Mouse (Mus musculus) heart, postnatal 10 days (tissue): ENCODE results near the gene Rasgrf2. TPM values are rescaled to one million over a fixed set of nuclear protein-coding genes. Genes with fewer than 3 reads are reported as not detected.
A peak's percentile ranks its signal among the peaks of the same experiment; 100 is the strongest.

Experiments used
- DNase-seq, 2 experiments: peaks; one replicate each; pipeline ENCODE4 v3.0.0; 2021
- intact Hi-C: fragments of 180-260 bp; cut with DNase I; formaldehyde crosslinking; loops from one replicate; pipeline ENCODE4 v1.15.1; 2025
- total RNA-seq, 2 experiments: library from RNA; stranded (reverse); gene quantifications; 2 replicates each; pipeline ENCODE4 v1.2.3; 2021

Gene Rasgrf2
- total RNA-seq, 2 experiments from 2014 or later = 2.5 to 2.6 TPM

GRCm38 (mm10) chr13:91893132-91893531 lies 238.3 kb downstream of the Rasgrf2 start:
- DNase-seq = peak; percentile 24 to 39
- intact Hi-C loops = no loop called here

GRCm38 (mm10) chr13:91890031-91890619 lies 241.3 kb downstream of the Rasgrf2 start:
- intact Hi-C loops = no loop called here
- DNase-seq = no peak

- DNase-seq = no peak
- intact Hi-C loops = no loop called here
These were observed 246.6 kb downstream of the Rasgrf2 start for GRCm38 (mm10) chr13:91884714-91885386.

- peak; percentile 38 to 70 for DNase-seq
- intact Hi-C loops = no loop called here
These were observed 249.5 kb downstream of the Rasgrf2 start for GRCm38 (mm10) chr13:91881837-91882480.

GRCm38 (mm10) chr13:91880256-91880655 lies 251.2 kb downstream of the Rasgrf2 start:
- no peak for DNase-seq
- intact Hi-C loops = no loop called here

- intact Hi-C loops = no loop called here
- peak; percentile 16 to 22 for DNase-seq
These were observed 253.5 kb downstream of the Rasgrf2 start for GRCm38 (mm10) chr13:91877996-91878395.

- intact Hi-C loops = no loop called here
- peak; percentile 65 to 77 for DNase-seq
These were observed 254.1 kb downstream of the Rasgrf2 start for GRCm38 (mm10) chr13:91877350-91877749.

GRCm38 (mm10) chr13:91876741-91877349 lies 254.6 kb downstream of the Rasgrf2 start, which contains the start of gene Ckmt2:
TSS of gene Ckmt2 (minus strand) at chr13:91876885.
- intact Hi-C loops = no loop called here
- DNase-seq = peak; percentile 80 to 83

GRCm38 (mm10) chr13:91875581-91875980 lies 255.9 kb downstream of the Rasgrf2 start:
- peak; percentile 38 to 46 for DNase-seq
- intact Hi-C loops = no loop called here

GRCm38 (mm10) chr13:91874565-91874964 lies 256.9 kb downstream of the Rasgrf2 start:
- DNase-seq = peak in 1 of 2 experiments; percentile 48
- intact Hi-C loops = no loop called here

- DNase-seq = peak; percentile 65 to 68
- intact Hi-C loops = no loop called here
These were observed 257.6 kb downstream of the Rasgrf2 start for GRCm38 (mm10) chr13:91873734-91874329.

- intact Hi-C loops = no loop called here
- no peak for DNase-seq
These were observed 262.9 kb downstream of the Rasgrf2 start for GRCm38 (mm10) chr13:91868577-91868976.

GRCm38 (mm10) chr13:91858835-91859234 lies 272.6 kb downstream of the Rasgrf2 start:
- peak in 1 of 2 experiments; percentile 38 for DNase-seq
- intact Hi-C loops = loop anchor here (5.0 kb wide), 1 partner anchor 52 kb away; the partner anchor contains the start of gene Zcchc9

- intact Hi-C loops = loop anchor here (5.0 kb wide), 1 partner anchor 50 kb away; the partner anchor contains the start of gene Zcchc9
- no peak for DNase-seq
These were observed 274.0 kb downstream of the Rasgrf2 start for GRCm38 (mm10) chr13:91857427-91857826.

- intact Hi-C loops = no loop called here
- no peak for DNase-seq
These were observed 277.0 kb downstream of the Rasgrf2 start for GRCm38 (mm10) chr13:91854412-91854811.

Other genes with a start within 250 kb of the Rasgrf2 start
- not detected for gene Gm20379, start 174.3 kb upstream of the Rasgrf2 start, total RNA-seq
- gene Dhfr, start 223.1 kb upstream of the Rasgrf2 start, total RNA-seq = 1 to 10 TPM; 2.9 to 3.4 TPM
- 10 to 100 TPM; 11.9 to 13.5 TPM for gene Msh3, start 223.3 kb upstream of the Rasgrf2 start, total RNA-seq